Mouse (Mus musculus) CD4-positive, CD25-positive, alpha-beta regulatory T cell, adult 4 months (primary cell): ENCODE measurements around the gene Crbn. TPM values are rescaled to one million over a fixed set of nuclear protein-coding genes. Genes with fewer than 3 reads are reported as not detected.

ENCODE experiments used
- ATAC-seq: one replicate; pipeline ENCODE4 v1.8.0; 2017
- polyA plus RNA-seq, 2 experiments: library from polyadenylated mRNA; unstranded; fragments of 100-300 nt; shearing (Covaris generic); gene quantifications; one replicate each; pipeline ENCODE4 v1.2.1; 2017

Gene Crbn
- polyA plus RNA-seq, 2 experiments from 2014 or later = 192 to 219 TPM

- no peak for ATAC-seq
These were observed 38.4 kb downstream of the Crbn start for GRCm38 (mm10) chr6:106761486-106761885.

GRCm38 (mm10) chr6:106760473-106761218 is 39.2 kb downstream of the Crbn start:
- no peak for ATAC-seq

GRCm38 (mm10) chr6:106758299-106758698 is 41.6 kb downstream of the Crbn start:
- ATAC-seq = no peak

GRCm38 (mm10) chr6:106750291-106750690 is 49.6 kb downstream of the Crbn start:
- no peak for ATAC-seq

GRCm38 (mm10) chr6:106748887-106749388 is 50.9 kb downstream of the Crbn start, which contains the start of gene Il5ra:
TSS of gene Il5ra (minus strand) at chr6:106749037.
- no peak for ATAC-seq

- ATAC-seq = no peak
These were observed 52.1 kb downstream of the Crbn start for GRCm38 (mm10) chr6:106747804-106748203.

- no peak for ATAC-seq
These were observed 52.6 kb downstream of the Crbn start for GRCm38 (mm10) chr6:106747251-106747650.

GRCm38 (mm10) chr6:106745673-106746394 is 54.0 kb downstream of the Crbn start:
- ATAC-seq = no peak

- no peak for ATAC-seq
These were observed 56.2 kb downstream of the Crbn start for GRCm38 (mm10) chr6:106743556-106744233.

- no peak for ATAC-seq
These were observed 59.5 kb downstream of the Crbn start for GRCm38 (mm10) chr6:106740244-106740825.

GRCm38 (mm10) chr6:106738229-106738628 is 61.6 kb downstream of the Crbn start:
- no peak for ATAC-seq

- no peak for ATAC-seq
These were observed 67.3 kb downstream of the Crbn start for GRCm38 (mm10) chr6:106732563-106732962.

Other genes with a start within 250 kb of the Crbn start
- under 1 TPM in 1 of 2 experiments, not detected in 1; 0.32 TPM for gene Il5ra, start 51.0 kb downstream of the Crbn start, polyA plus RNA-seq
- gene Trnt1, start 31.0 kb downstream of the Crbn start, polyA plus RNA-seq = 100 to 1,000 TPM in 1 of 2 experiments, 10 to 100 TPM in 1; 97.2 to 108 TPM